Mouse (Mus musculus): ENCODE results near the gene Mycbp2. TPM values are rescaled to one million over a fixed set of nuclear protein-coding genes. Genes with fewer than 3 reads are reported as not detected.

Mycbp2 gene
- polyA plus RNA-seq, 1 experiment from 2014 or later: 58.1 TPM

GRCm38 (mm10) chr14:103093236-103093635, 253.4 kb downstream of the Mycbp2 start:
- H3K9ac ChIP-seq (ENCODE audit: low read depth, low read length): no peak overlapping the region
- H3K4me3 ChIP-seq (ENCODE audit: low read depth, low read length): no peak overlapping the region
- ATAC-seq: no peak
- H3K36me3 ChIP-seq (ENCODE audit: control insufficient read depth, insufficient read depth, low read length): peaks cover 10% of the 10 kb centered on the region
- H3K27me3 ChIP-seq (ENCODE audit: control insufficient read depth, insufficient read depth, low read depth, low read length): no peaks in the 10 kb centered on the region
- peaks cover 26% of the 10 kb centered on the region for H3K4me1 ChIP-seq (ENCODE audit: control insufficient read depth, insufficient read depth, low read length)
- H3K9me3 ChIP-seq (replicated peaks; ENCODE audit: control insufficient read depth, low read length, poor library complexity, severe bottlenecking): no peaks in the 10 kb centered on the region
- H3K27ac ChIP-seq (ENCODE audit: low read length): no peak overlapping the region
- 79% methylated on average over 3 of the region's 3 CpGs for WGBS
- H3K4me2 ChIP-seq (ENCODE audit: low read length): no peak overlapping the region

- no peaks in the 10 kb centered on the region for H3K9me3 ChIP-seq (replicated peaks; ENCODE audit: control insufficient read depth, low read length, poor library complexity, severe bottlenecking)
- no peak overlapping the region for H3K27ac ChIP-seq (ENCODE audit: low read length)
- H3K4me1 ChIP-seq (ENCODE audit: control insufficient read depth, insufficient read depth, low read length): no peaks in the 10 kb centered on the region
- H3K36me3 ChIP-seq (ENCODE audit: control insufficient read depth, insufficient read depth, low read length): peaks cover 20% of the 10 kb centered on the region
- no peak overlapping the region for H3K4me3 ChIP-seq (ENCODE audit: low read depth, low read length)
- H3K4me2 ChIP-seq (ENCODE audit: low read length): no peak overlapping the region
- no peaks in the 10 kb centered on the region for H3K27me3 ChIP-seq (ENCODE audit: control insufficient read depth, insufficient read depth, low read depth, low read length)
- H3K9ac ChIP-seq (ENCODE audit: low read depth, low read length): no peak overlapping the region
- no peak for ATAC-seq
- WGBS: 73% methylated on average over 6 of the region's 6 CpGs
Measured at GRCm38 (mm10) chr14:103088624-103089023, 258.0 kb downstream of the Mycbp2 start.

GRCm38 (mm10) chr14:103087846-103088245, 258.8 kb downstream of the Mycbp2 start:
- Histone ChIP-seq H3K9ac (ENCODE audit: low read depth, low read length) (no peak overlapping the region), H3K4me2 (ENCODE audit: low read length) (no peak overlapping the region), H3K4me3 (ENCODE audit: low read depth, low read length) (no peak overlapping the region), H3K4me1 (ENCODE audit: control insufficient read depth, insufficient read depth, low read length) (no peaks in the 10 kb centered on the region), H3K36me3 (ENCODE audit: control insufficient read depth, insufficient read depth, low read length) (peaks cover 25% of the 10 kb centered on the region), H3K27me3 (ENCODE audit: control insufficient read depth, insufficient read depth, low read depth, low read length) (no peaks in the 10 kb centered on the region), H3K9me3 (replicated peaks; ENCODE audit: control insufficient read depth, low read length, poor library complexity, severe bottlenecking) (no peaks in the 10 kb centered on the region), H3K27ac (ENCODE audit: low read length) (no peak overlapping the region)
- no peak for ATAC-seq
- 89% methylated on average over 5 of the region's 5 CpGs for WGBS

DNA sequence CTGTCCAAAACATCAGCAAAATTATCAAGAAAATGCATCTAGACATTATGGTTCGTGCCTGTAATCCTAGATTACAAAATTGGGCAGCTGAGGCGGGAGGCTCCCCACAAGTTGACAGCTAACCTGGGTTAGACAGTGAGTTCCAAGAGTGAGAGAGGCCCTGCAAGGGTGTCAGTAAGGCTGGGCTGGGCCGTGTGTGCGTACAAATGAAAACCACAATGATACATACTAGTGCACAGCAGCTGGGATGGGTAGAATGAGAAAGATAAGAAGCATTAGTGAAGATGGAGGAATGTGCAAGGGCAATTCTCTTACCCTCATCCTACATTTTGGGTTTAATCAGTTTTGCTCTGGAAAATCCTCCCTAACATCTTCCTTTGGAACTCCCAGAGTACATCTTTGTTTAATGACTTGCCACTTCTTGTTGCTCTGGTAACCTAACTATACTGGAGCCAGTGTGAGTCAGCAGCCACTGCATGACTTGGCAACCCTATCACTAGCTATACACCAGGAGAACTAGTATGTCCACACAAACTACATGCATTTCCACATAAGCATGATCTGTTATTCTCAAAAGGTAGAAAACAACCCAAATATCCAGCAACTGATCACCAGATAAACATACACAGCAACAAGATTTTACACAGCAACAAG, 259.8 kb downstream of the Mycbp2 start:
- H3K36me3 ChIP-seq (ENCODE audit: control insufficient read depth, insufficient read depth, low read length): peaks cover 25% of the 10 kb centered on the region
- no peaks in the 10 kb centered on the region for H3K9me3 ChIP-seq (replicated peaks; ENCODE audit: control insufficient read depth, low read length, poor library complexity, severe bottlenecking)
- no peak for ATAC-seq
- H3K4me3 ChIP-seq (ENCODE audit: low read depth, low read length): no peak overlapping the region
- WGBS: 97% methylated on average over 4 of the region's 4 CpGs
- H3K4me1 ChIP-seq (ENCODE audit: control insufficient read depth, insufficient read depth, low read length): no peaks in the 10 kb centered on the region
- H3K4me2 ChIP-seq (ENCODE audit: low read length): no peak overlapping the region
- no peak overlapping the region for H3K27ac ChIP-seq (ENCODE audit: low read length)
- H3K27me3 ChIP-seq (ENCODE audit: control insufficient read depth, insufficient read depth, low read depth, low read length): no peaks in the 10 kb centered on the region
- no peak overlapping the region for H3K9ac ChIP-seq (ENCODE audit: low read depth, low read length)

- Histone ChIP-seq H3K27ac (ENCODE audit: low read length) (no peak overlapping the region), H3K27me3 (ENCODE audit: control insufficient read depth, insufficient read depth, low read depth, low read length) (no peaks in the 10 kb centered on the region), H3K4me3 (ENCODE audit: low read depth, low read length) (no peak overlapping the region), H3K4me1 (ENCODE audit: control insufficient read depth, insufficient read depth, low read length) (no peaks in the 10 kb centered on the region), H3K9me3 (replicated peaks; ENCODE audit: control insufficient read depth, low read length, poor library complexity, severe bottlenecking) (no peaks in the 10 kb centered on the region), H3K4me2 (ENCODE audit: low read length) (no peak overlapping the region), H3K9ac (ENCODE audit: low read depth, low read length) (no peak overlapping the region), H3K36me3 (ENCODE audit: control insufficient read depth, insufficient read depth, low read length) (peaks cover 25% of the 10 kb centered on the region)
- ATAC-seq: no peak
- whole genome bisulfite sequencing: 85% methylated on average over 1 of the region's 1 CpGs
Measured at GRCm38 (mm10) chr14:103085840-103086533, 260.6 kb downstream of the Mycbp2 start.

GRCm38 (mm10) chr14:103079209-103079977, 267.2 kb downstream of the Mycbp2 start:
- ATAC-seq: no peak
- no peaks in the 10 kb centered on the region for H3K27me3 ChIP-seq (ENCODE audit: control insufficient read depth, insufficient read depth, low read depth, low read length)
- H3K36me3 ChIP-seq (ENCODE audit: control insufficient read depth, insufficient read depth, low read length): peaks cover 9% of the 10 kb centered on the region
- WGBS: 83% methylated on average over 9 of the region's 9 CpGs
- no peak overlapping the region for H3K27ac ChIP-seq (ENCODE audit: low read length)
- H3K4me2 ChIP-seq (ENCODE audit: low read length): no peak overlapping the region
- H3K9ac ChIP-seq (ENCODE audit: low read depth, low read length): no peak overlapping the region
- H3K4me1 ChIP-seq (ENCODE audit: control insufficient read depth, insufficient read depth, low read length): no peaks in the 10 kb centered on the region
- H3K9me3 ChIP-seq (replicated peaks; ENCODE audit: control insufficient read depth, low read length, poor library complexity, severe bottlenecking): no peaks in the 10 kb centered on the region
- no peak overlapping the region for H3K4me3 ChIP-seq (ENCODE audit: low read depth, low read length)

GRCm38 (mm10) chr14:103078006-103078912, 268.4 kb downstream of the Mycbp2 start:
- Histone ChIP-seq H3K4me2 (ENCODE audit: low read length) (no peak overlapping the region), H3K4me3 (ENCODE audit: low read depth, low read length) (no peak overlapping the region), H3K27me3 (ENCODE audit: control insufficient read depth, insufficient read depth, low read depth, low read length) (no peaks in the 10 kb centered on the region), H3K9ac (ENCODE audit: low read depth, low read length) (no peak overlapping the region), H3K27ac (ENCODE audit: low read length) (no peak overlapping the region), H3K4me1 (ENCODE audit: control insufficient read depth, insufficient read depth, low read length) (no peaks in the 10 kb centered on the region), H3K36me3 (ENCODE audit: control insufficient read depth, insufficient read depth, low read length) (peaks cover 9% of the 10 kb centered on the region), H3K9me3 (replicated peaks; ENCODE audit: control insufficient read depth, low read length, poor library complexity, severe bottlenecking) (no peaks in the 10 kb centered on the region)
- 84% methylated on average over 16 of the region's 16 CpGs for WGBS
- no peak for ATAC-seq

GRCm38 (mm10) chr14:103077272-103078005, 269.2 kb downstream of the Mycbp2 start:
- Histone ChIP-seq H3K4me2 (ENCODE audit: low read length) (no peak overlapping the region), H3K9ac (ENCODE audit: low read depth, low read length) (no peak overlapping the region), H3K9me3 (replicated peaks; ENCODE audit: control insufficient read depth, low read length, poor library complexity, severe bottlenecking) (no peaks in the 10 kb centered on the region), H3K4me1 (ENCODE audit: control insufficient read depth, insufficient read depth, low read length) (no peaks in the 10 kb centered on the region), H3K27ac (ENCODE audit: low read length) (no peak overlapping the region), H3K4me3 (ENCODE audit: low read depth, low read length) (no peak overlapping the region), H3K36me3 (ENCODE audit: control insufficient read depth, insufficient read depth, low read length) (peaks cover 7% of the 10 kb centered on the region; the same call in 1 of the 2 replicates), H3K27me3 (ENCODE audit: control insufficient read depth, insufficient read depth, low read depth, low read length) (no peaks in the 10 kb centered on the region)
- ATAC-seq: no peak
- 95% methylated on average over 9 of the region's 9 CpGs for WGBS

Data from midbrain, embryonic 16.5 days (tissue).